Mouse (Mus musculus) neural tube, embryonic 15.5 days (tissue): ENCODE measurements around the gene Myo1c. TPM values are rescaled to one million over a fixed set of nuclear protein-coding genes. Genes with fewer than 3 reads are reported as not detected.
A peak's percentile ranks its signal among the peaks of the same experiment; 100 is the strongest.

Experiments
- ATAC-seq: fragments of 200-750 bp; cut with Nextera tagmentation; 2 replicates; pipeline ENCODE4 v1.8.0; 2017; ENCODE audit warnings: mild to moderate bottlenecking, moderate TSS enrichment, moderate library complexity; ENCODE audit not compliant: low FRiP score
- H3K27ac ChIP-seq: fragments of 300-500 bp; sonication (generic); replicated peaks from 2 replicates; pipeline ENCODE4 v1.5.1; 2015; ENCODE audit warnings: mild to moderate bottlenecking, inconsistent platforms
- H3K27me3 ChIP-seq: fragments of 300-500 bp; sonication (generic); replicated peaks from 2 replicates; pipeline ENCODE4 v1.6.1; 2015; ENCODE audit warnings: inconsistent platforms
- H3K36me3 ChIP-seq: fragments of 300-500 bp; sonication (generic); 2 replicates; pipeline ENCODE4 v1.6.1; 2015; ENCODE audit warnings: inconsistent platforms
- H3K4me1 ChIP-seq: fragments of 300-500 bp; sonication (generic); 2 replicates; pipeline ENCODE4 v1.6.1; 2015; ENCODE audit warnings: inconsistent platforms
- H3K4me2 ChIP-seq: fragments of 300-500 bp; sonication (generic); 2 replicates; pipeline ENCODE4 v1.6.1; 2015; ENCODE audit warnings: inconsistent platforms, mild to moderate bottlenecking, moderate library complexity
- H3K4me3 ChIP-seq: fragments of 300-500 bp; sonication (generic); replicated peaks from 2 replicates; pipeline ENCODE4 v1.5.1; 2015; ENCODE audit warnings: mild to moderate bottlenecking, inconsistent platforms
- H3K9ac ChIP-seq: fragments of 300-500 bp; sonication (generic); replicated peaks from 2 replicates; pipeline ENCODE4 v1.6.1; 2015; ENCODE audit warnings: mild to moderate bottlenecking, inconsistent platforms
- H3K9me3 ChIP-seq: fragments of 300-500 bp; sonication (generic); replicated peaks from 2 replicates; pipeline ENCODE4 v1.6.1; 2016; ENCODE audit warnings: inconsistent platforms
- WGBS: fragments of 180-500 bp; shearing (Covaris S2); methylation state at CpG from one replicate; pipeline ENCODE4 v1.1.7; 2015; ENCODE audit warnings: mixed read lengths; 5-methylcytosine and 5-hydroxymethylcytosine counted together
- polyA plus RNA-seq: library from polyadenylated mRNA; unstranded; fragments of >200 nt; fragmentation: Nextera tagmentation; extraction: Ambion mirVana; gene quantifications from 2 replicates; pipeline ENCODE4 v1.2.1, GENCODE M21; 2015

The Myo1c gene
- polyA plus RNA-seq, result 12.4 and 22.0 TPM in 2 replicates

DNA sequence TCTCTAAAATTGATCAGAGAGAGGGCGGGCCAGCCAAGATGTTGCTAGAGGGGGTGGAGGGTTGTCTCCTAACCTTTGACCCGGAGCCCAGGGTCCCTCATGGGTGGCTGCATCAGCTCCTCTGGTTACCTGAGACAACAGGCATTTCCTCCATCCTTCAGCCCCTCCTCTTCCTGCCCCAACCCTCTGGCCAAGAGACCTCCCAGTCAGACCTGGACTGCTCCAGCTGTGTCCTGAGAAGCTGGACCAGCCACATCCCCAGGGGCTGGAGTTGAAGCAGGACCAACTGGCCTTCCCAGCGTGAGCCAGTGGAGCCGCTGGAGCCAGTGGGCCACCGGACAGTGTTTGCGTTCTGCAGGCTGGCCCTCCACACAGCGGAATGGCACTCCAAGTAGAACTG, at the start of gene Myo1c:
Myo1c (plus strand) TSS at position 194 of the 400 bp plus-strand sequence.
- Histone ChIP-seq H3K36me3 (no peaks in the 10 kb centered on the region), H3K4me2 (peak within 1 kb of the TSS; percentile 94), H3K4me3 (peak within 1 kb of the TSS; percentile 60), H3K9ac (peak within 1 kb of the TSS; percentile 74), H3K27me3 (peaks cover 32% of the 10 kb centered on the region), H3K27ac (peak within 1 kb of the TSS; percentile 77; the same call in 1 of the 2 replicates), H3K9me3 (no peaks in the 10 kb centered on the region), H3K4me1 (peaks cover 50% of the 10 kb centered on the region)
- 83% methylated on average over 7 of the region's 7 CpGs for WGBS
- no peak for ATAC-seq

DNA sequence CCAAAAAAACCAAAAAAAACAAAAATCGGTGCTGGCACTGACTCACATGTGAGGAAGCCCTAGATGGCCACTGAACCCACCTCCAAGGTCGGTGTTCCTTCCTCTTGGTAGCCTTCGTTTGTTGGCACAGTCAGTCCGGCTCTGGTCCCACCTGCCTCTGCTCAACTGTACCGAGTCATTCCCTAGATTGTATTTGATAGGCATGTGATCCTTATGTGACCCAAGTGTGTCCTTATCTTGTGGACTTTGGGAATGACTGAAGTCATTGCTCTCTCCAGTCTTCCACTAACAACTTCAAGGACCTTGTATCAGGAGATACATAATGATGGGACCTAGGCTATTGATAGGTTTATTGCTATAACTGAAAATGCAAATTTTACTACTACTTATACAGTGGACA, 45.5 kb upstream of the Myo1c start:
- no peak for ATAC-seq
- Histone ChIP-seq H3K27me3 (no peaks in the 10 kb centered on the region), H3K9me3 (no peaks in the 10 kb centered on the region), H3K4me3 (no peak overlapping the region), H3K9ac (no peak overlapping the region), H3K27ac (no peak overlapping the region), H3K36me3 (peaks cover 81% of the 10 kb centered on the region), H3K4me1 (no peaks in the 10 kb centered on the region), H3K4me2 (no peak overlapping the region)
- WGBS, result 86% methylated on average over 5 of the region's 5 CpGs

GRCm38 (mm10) chr11:75605318-75605717, 45.0 kb upstream of the Myo1c start:
- H3K4me1 ChIP-seq, result no peaks in the 10 kb centered on the region
- H3K27ac ChIP-seq, result no peak overlapping the region
- H3K4me3 ChIP-seq, result no peak overlapping the region
- ATAC-seq, result no peak
- H3K9me3 ChIP-seq, result no peaks in the 10 kb centered on the region
- 68% methylated on average over 1 of the region's 1 CpGs for WGBS
- H3K36me3 ChIP-seq, result peaks cover 82% of the 10 kb centered on the region
- H3K4me2 ChIP-seq, result no peak overlapping the region
- no peak overlapping the region for H3K9ac ChIP-seq
- H3K27me3 ChIP-seq, result no peaks in the 10 kb centered on the region

GRCm38 (mm10) chr11:75608776-75609175, 41.5 kb upstream of the Myo1c start:
- Histone ChIP-seq H3K27me3 (no peaks in the 10 kb centered on the region), H3K4me3 (no peak overlapping the region), H3K4me2 (no peak overlapping the region), H3K9ac (no peak overlapping the region), H3K36me3 (peaks cover 79% of the 10 kb centered on the region), H3K4me1 (no peaks in the 10 kb centered on the region), H3K9me3 (no peaks in the 10 kb centered on the region), H3K27ac (no peak overlapping the region)
- ATAC-seq, result no peak
- WGBS, result 94% methylated on average over 5 of the region's 5 CpGs

GRCm38 (mm10) chr11:75610021-75610420, 40.3 kb upstream of the Myo1c start:
- no peaks in the 10 kb centered on the region for H3K4me1 ChIP-seq
- H3K4me3 ChIP-seq, result no peak overlapping the region
- no peaks in the 10 kb centered on the region for H3K9me3 ChIP-seq
- 89% methylated on average over 2 of the region's 2 CpGs for WGBS
- H3K27ac ChIP-seq, result no peak overlapping the region
- peaks cover 75% of the 10 kb centered on the region for H3K36me3 ChIP-seq
- H3K4me2 ChIP-seq, result no peak overlapping the region
- no peak for ATAC-seq
- no peak overlapping the region for H3K9ac ChIP-seq
- no peaks in the 10 kb centered on the region for H3K27me3 ChIP-seq

- Histone ChIP-seq H3K4me2 (no peak overlapping the region), H3K4me1 (no peaks in the 10 kb centered on the region), H3K9ac (no peak overlapping the region), H3K9me3 (no peaks in the 10 kb centered on the region), H3K27me3 (no peaks in the 10 kb centered on the region), H3K36me3 (peaks cover 72% of the 10 kb centered on the region), H3K27ac (no peak overlapping the region), H3K4me3 (no peak overlapping the region)
- 91% methylated on average over 1 of the region's 1 CpGs for whole genome bisulfite sequencing
- ATAC-seq, result no peak
Observed at GRCm38 (mm10) chr11:75614769-75615168, 35.5 kb upstream of the Myo1c start.

DNA sequence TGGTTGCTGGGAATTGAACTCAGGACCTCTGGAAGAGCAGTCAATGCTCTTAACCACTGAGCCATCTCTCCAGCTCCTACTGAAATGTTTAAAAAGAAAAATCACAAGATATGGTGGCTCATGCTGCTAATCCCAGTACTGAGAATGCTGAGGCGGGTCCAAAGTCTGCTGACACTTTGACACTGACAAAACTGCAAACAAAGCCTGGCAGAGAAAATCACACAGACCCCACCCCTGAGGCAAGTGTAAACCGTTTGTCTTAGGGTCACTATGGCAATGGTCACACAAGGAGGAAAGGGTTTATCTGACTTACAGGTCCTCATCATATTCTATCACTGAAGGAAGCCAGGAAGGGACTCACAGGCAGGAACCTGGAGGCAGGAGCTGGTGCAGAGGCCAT, 34.7 kb upstream of the Myo1c start:
- Histone ChIP-seq H3K27me3 (no peaks in the 10 kb centered on the region), H3K4me3 (no peak overlapping the region), H3K36me3 (peaks cover 72% of the 10 kb centered on the region), H3K4me2 (no peak overlapping the region), H3K9ac (no peak overlapping the region), H3K4me1 (no peaks in the 10 kb centered on the region), H3K9me3 (no peaks in the 10 kb centered on the region), H3K27ac (no peak overlapping the region)
- WGBS, result 92% methylated on average over 2 of the region's 2 CpGs
- no peak for ATAC-seq

DNA sequence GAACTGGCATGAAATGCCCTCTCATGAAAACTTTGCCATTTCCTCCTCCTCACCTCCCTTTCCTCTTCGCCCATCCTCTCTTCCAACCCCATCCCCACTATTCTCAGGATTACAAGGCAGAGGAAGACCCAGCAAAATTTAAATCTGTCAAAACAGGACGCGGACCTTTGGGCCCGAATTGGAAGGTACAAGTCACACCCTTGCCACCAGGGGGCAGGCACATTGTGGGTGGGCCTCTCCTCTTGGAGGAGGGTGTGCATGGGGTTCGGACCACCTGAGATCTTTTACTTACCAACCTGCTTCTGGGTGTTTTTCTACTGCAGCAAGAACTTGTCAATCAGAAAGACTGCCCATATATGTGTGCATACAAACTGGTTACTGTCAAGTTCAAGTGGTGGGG, 31.2 kb upstream of the Myo1c start:
- H3K27me3 ChIP-seq, result no peaks in the 10 kb centered on the region
- no peaks in the 10 kb centered on the region for H3K9me3 ChIP-seq
- WGBS, result 88% methylated on average over 5 of the region's 5 CpGs
- no peak overlapping the region for H3K9ac ChIP-seq
- no peak overlapping the region for H3K4me2 ChIP-seq
- no peak overlapping the region for H3K27ac ChIP-seq
- H3K4me3 ChIP-seq, result no peak overlapping the region
- peaks cover 73% of the 10 kb centered on the region for H3K36me3 ChIP-seq
- no peaks in the 10 kb centered on the region for H3K4me1 ChIP-seq
- no peak for ATAC-seq

DNA sequence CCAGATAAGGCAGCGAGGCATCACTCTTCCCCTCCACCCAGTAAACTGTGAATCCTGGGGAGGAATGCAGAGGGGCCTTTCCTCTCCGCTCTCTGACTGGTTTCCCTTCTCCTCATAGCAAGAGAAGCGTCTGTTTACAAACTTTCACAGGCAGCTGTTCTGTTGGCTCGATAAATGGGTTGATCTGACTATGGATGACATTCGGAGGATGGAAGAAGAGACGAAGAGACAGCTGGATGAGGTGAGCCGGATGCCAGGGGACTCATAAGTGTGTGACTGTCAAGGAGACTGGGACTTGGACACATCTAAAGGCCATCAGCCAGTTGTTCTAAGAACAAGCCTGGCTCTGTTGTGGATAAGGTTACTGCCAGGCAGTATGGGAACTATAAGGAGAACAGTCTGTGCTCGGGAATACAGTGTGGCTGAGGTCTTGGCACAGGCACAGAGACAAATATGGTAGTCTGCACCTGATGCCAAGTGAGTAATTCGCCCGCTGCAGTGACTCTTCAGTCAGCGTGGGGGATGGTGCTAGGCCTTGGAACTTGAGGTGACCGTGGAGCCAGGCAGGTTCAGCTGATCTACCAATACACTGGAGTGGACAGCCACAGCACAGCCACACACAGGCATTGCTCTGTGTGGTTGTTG, 30.0 kb upstream of the Myo1c start:
- no peak overlapping the region for H3K4me3 ChIP-seq
- H3K27ac ChIP-seq, result no peak overlapping the region
- H3K36me3 ChIP-seq, result peaks cover 76% of the 10 kb centered on the region

GRCm38 (mm10) chr11:75621426-75621825, 28.9 kb upstream of the Myo1c start:
- Histone ChIP-seq H3K27ac (no peak overlapping the region), H3K9me3 (no peaks in the 10 kb centered on the region), H3K4me1 (no peaks in the 10 kb centered on the region), H3K27me3 (no peaks in the 10 kb centered on the region), H3K4me3 (no peak overlapping the region), H3K4me2 (no peak overlapping the region), H3K36me3 (peaks cover 81% of the 10 kb centered on the region), H3K9ac (no peak overlapping the region)
- no peak for ATAC-seq
- WGBS, result 86% methylated on average over 2 of the region's 2 CpGs

More for the DNA sequence above, 30.0 kb upstream of the Myo1c start:
- Histone ChIP-seq H3K9me3 (no peaks in the 10 kb centered on the region), H3K4me1 (no peaks in the 10 kb centered on the region), H3K9ac (no peak overlapping the region), H3K27me3 (no peaks in the 10 kb centered on the region), H3K4me2 (no peak overlapping the region)
- 90% methylated on average over 12 of the region's 12 CpGs for WGBS
- ATAC-seq, result no peak

DNA sequence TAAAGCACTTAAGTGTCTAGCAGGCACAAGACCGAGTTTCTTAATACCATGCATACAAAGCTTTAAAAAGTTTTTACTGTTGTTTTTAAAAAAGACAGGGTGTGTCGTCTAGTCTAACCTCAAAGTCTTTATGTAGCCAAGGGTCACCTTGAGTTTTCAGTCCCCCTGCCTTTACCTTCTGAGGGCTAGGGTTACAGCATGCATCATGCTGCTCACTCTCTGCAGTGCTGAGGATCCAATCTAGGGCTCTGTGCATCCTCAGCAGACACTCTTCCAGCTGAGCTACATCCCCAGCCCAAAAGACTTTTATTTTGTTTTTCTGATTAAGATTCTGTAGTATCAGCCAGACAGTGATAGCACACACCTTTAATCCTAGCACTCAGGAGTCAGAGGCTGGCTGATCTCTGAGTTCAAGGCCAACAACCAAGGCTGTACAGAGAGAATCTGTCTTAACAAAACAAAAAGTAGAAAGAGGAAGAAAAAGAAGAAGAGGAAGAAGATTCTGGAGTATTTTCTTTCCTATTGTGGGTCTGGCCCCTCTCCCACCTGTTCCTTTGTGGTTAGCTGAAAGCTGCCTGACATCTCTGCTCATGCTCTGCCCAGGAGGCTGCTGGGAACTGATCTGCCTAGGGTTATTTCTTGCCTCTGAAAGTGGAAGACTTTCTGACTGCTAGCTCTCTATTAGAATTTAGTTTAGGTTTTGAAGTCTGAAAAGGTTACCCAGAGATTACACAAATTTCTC, 27.5 kb upstream of the Myo1c start:
- WGBS, result 91% methylated on average over 2 of the region's 2 CpGs
- Histone ChIP-seq H3K9me3 (no peaks in the 10 kb centered on the region), H3K9ac (no peak overlapping the region), H3K4me2 (no peak overlapping the region), H3K27ac (no peak overlapping the region), H3K27me3 (no peaks in the 10 kb centered on the region), H3K4me1 (no peaks in the 10 kb centered on the region), H3K36me3 (peaks cover 84% of the 10 kb centered on the region), H3K4me3 (no peak overlapping the region)
- no peak for ATAC-seq

DNA sequence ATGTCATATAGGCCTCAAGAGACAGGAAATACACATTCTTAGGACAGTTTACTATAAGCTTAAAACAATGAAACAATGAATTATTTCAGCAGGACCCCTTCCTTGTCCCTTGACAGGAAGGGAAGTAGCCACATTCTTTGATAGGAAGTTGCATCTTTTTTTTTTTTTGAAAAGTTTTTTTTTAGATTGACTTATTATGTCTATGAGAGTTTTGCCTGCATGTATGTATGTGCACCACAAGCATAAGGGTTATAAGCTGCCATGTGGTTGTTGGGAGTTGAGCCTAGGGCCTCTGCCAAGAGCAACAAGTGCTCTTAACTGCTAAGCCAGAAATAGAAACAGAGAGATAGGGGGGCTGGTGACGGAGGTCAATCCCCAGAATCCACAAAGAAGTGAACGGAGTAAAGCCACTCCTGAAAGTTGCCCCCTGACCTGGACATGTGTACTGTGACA, 26.2 kb upstream of the Myo1c start:
- H3K9ac ChIP-seq, result no peak overlapping the region
- no peaks in the 10 kb centered on the region for H3K9me3 ChIP-seq
- H3K4me3 ChIP-seq, result no peak overlapping the region
- WGBS, result 74% methylated on average over 2 of the region's 2 CpGs
- no peaks in the 10 kb centered on the region for H3K27me3 ChIP-seq
- no peaks in the 10 kb centered on the region for H3K4me1 ChIP-seq
- no peak overlapping the region for H3K4me2 ChIP-seq
- H3K27ac ChIP-seq, result no peak overlapping the region
- ATAC-seq, result no peak
- peaks cover 82% of the 10 kb centered on the region for H3K36me3 ChIP-seq
